Mouse (Mus musculus) lung, adult 2 months (tissue): ENCODE results near the gene Pclo.

Experiments
- CTCF ChIP-seq: fragments of 200-500 bp; IDR thresholded peaks from 2 replicates; pipeline ENCODE4 v1.5.1; 2011; ENCODE audit warnings: mild to moderate bottlenecking, low read length, control low read depth; ENCODE audit not compliant: insufficient read depth
- POLR2A ChIP-seq: fragments of 200-500 bp; IDR thresholded peaks from 2 replicates; pipeline ENCODE4 v1.6.1; 2011; ENCODE audit warnings: low read depth, mild to moderate bottlenecking, control low read depth, low read length, borderline replicate concordance; ENCODE audit errors: extremely low read depth

DNA sequence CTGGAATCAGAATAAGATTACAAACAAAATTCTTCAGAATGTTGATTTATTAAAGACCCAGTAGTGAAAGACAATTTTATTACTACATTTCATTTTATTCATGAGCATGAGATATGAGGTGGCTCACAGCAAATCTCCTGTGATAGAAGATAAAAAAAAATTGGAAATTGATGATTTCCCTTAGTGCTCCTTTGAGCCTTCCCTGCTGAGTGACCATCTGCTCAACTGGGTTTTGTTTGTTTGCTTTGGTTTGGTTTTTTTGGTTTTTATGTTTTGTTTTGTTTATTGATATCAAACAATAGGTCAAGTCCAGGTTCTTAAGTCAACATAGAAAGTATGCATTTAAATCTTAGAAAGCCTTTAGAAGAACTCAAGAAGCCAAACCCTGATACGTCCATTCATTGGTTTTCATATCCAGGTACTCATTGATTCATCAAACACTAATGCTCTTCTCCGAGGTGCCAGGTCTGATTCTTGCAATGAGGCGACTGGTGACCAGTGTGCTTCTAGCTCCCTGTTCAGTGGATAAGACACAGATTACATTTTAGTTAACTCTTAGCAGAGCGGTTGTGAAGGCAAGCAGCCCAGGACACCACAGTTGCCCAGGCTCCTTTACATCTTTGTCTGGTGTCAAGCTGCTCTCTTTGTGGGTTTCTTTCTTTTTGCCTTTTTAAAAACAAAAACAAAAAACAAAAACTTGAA, 3.6 kb downstream of the Pclo start:
- no peak for TF ChIP-seq CTCF
- TF ChIP-seq POLR2A, result no peak
